Mouse (Mus musculus): Measurements from ENCODE around the gene Ces2a. TPM values are rescaled to one million over a fixed set of nuclear protein-coding genes. Genes with fewer than 3 reads are reported as not detected.

Gene Ces2a
- total RNA-seq (2023) = not detected

DNA sequence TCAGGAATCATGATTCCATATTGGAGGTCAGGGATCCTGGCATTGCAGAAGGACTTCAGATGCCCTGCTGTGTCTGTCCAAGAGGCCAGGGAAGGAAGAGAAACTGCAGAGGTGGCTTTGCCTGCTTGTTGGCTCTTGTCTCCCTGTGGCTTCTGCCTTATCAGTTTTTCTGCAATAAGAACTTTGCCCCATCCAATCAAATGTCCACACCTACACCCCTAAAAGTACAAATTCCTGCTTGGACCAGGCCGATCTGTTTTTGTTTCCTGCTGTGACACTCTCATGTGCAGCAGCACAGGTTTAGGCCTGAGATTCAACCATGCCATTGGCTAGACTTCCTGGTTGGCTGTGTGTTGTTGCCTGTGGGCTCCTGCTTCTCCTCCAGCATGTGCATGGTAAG is at the start of gene Ces2a:
Gene Ces2a, plus strand, starts transcription at position 251 of the 400 bp plus-strand sequence.

Other genes starting within 250 kb of the Ces2a start
- 0.31 TPM for gene Terb1, start 224.1 kb upstream of the Ces2a start, total RNA-seq (2023)
- gene Nae1, start 199.4 kb upstream of the Ces2a start, total RNA-seq (2023) = 32.4 TPM
- gene Car7, start 199.3 kb upstream of the Ces2a start, total RNA-seq (2023) = 1.7 TPM
- 11.0 TPM for gene Pdp2, start 142.6 kb upstream of the Ces2a start, total RNA-seq (2023)
- not detected for gene Cdh16, start 109.6 kb upstream of the Ces2a start, total RNA-seq (2023)
- 33.6 TPM for gene Rrad, start 102.7 kb upstream of the Ces2a start, total RNA-seq (2023)
- 29.1 TPM for gene Ciao2b, start 92.0 kb upstream of the Ces2a start, total RNA-seq (2023)
- gene Ces2b, start 97.6 kb downstream of the Ces2a start, total RNA-seq (2023) = not detected
- not detected for gene Ces2c, start 113.1 kb downstream of the Ces2a start, total RNA-seq (2023)
- gene Ces2e, start 192.3 kb downstream of the Ces2a start, total RNA-seq (2023) = not detected
- not detected for gene Ces2f, start 213.4 kb downstream of the Ces2a start, total RNA-seq (2023)
- 0.18 TPM for gene Ces2g, start 227.7 kb downstream of the Ces2a start, total RNA-seq (2023)